Mouse (Mus musculus) C2C12 (cell line): ENCODE results near the gene Olfr194.

Experiments
- CEBPB ChIP-seq: IDR thresholded peaks from one replicate; pipeline ENCODE4 v1.6.1; 2011; ENCODE audit warnings: low read depth, mild to moderate bottlenecking, control low read depth, moderate library complexity
- CTCF ChIP-seq: IDR thresholded peaks from one replicate; pipeline ENCODE4 v1.5.1; 2011; ENCODE audit not compliant: control insufficient read depth, insufficient read depth, insufficient read length
- MAX ChIP-seq: IDR thresholded peaks from one replicate; pipeline ENCODE4 v1.6.1; 2011; ENCODE audit warnings: mild to moderate bottlenecking, control low read depth
- MYOG ChIP-seq: IDR thresholded peaks from one replicate; pipeline ENCODE4 v1.6.1; 2011; ENCODE audit not compliant: control insufficient read depth, insufficient read length; ENCODE audit errors: extremely low read depth
- USF1 ChIP-seq: IDR thresholded peaks from one replicate; pipeline ENCODE4 v1.6.1; 2011; ENCODE audit warnings: low read depth, mild to moderate bottlenecking, control low read depth, moderate library complexity

DNA sequence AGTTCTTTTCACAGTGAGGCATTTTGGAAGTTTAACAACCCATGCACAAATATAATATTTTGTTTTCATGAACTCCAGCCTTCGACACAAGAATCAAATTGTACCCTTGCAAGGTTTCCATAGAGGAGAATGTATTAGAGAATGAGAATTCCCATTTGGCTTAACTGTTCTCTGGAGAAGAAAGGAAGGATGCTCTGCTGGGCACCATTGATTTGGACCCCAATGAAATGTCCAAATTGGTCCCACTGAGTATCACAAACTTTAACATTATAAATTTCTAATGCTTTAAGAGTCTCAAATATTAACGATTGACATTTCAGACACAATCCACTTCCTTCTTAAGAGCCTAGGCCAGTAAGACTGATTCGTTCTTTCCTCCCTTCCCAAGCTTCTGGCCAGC is 49.5 kb upstream of the Olfr194 start, which contains the start of gene Olfr196:
- TF ChIP-seq CTCF (no peak), CEBPB (no peak), USF1 (no peak), MAX (no peak), MYOG (no peak)
